Mouse (Mus musculus): ENCODE results near the gene Nav2. TPM values are rescaled to one million over a fixed set of nuclear protein-coding genes. Genes with fewer than 3 reads are reported as not detected.

Gene Nav2
- total RNA-seq, 2 experiments from 2014 or later = 26.1 to 38.7 TPM

DNA sequence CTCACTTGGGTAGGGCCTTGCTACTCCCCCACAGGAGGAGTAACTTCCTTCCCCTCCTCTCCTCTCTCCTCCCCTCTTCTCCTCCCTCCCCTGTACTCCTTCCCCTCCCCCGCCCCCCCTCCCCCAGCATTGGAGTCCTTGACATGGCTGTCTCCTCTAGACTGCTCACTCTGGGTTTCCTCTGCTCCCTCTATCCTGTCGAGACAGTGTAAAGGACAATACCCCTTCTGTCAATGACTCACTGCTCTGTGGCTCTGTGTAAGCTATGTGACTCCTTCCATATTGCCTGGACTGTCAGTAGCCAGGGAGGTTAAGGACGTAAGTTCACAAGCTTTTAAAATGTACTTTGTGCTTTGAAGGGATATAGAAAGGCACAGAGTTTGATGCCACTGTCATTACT lies 460.5 kb downstream of the Nav2 start:
- no peak for ATAC-seq (replicated peaks; ENCODE audit: poor library complexity, severe bottlenecking)

DNA sequence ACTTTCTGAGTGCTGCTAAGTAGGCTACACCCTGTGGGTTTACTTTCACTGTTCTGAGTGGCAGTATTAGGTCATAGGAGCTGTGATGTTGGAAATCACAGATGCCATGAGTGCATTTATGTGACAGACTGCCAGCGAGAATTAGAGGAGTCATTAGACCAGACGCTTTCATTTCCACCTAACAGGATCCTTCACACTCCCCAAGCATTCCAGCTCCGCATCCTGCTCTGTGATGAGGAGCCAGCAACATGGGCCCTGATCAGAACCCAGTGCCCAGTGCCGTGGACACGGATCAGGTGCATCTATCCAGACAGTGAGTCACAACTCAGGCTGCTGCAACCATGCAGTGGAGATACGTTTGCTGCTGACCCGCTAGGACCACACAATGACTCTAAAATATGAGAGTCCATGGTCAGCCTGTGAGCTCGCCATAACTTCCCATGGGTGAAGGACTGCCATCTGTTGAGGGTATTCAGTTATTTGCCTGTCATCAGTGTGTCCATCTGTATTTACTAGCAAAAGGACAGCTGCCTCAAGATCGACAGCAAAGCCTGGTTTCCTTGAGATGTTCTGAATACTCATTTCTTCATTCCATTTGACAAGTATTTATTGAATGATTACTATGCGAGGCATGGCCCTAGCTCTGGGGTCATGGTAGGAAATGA lies 461.4 kb downstream of the Nav2 start:
- no peak for ATAC-seq (replicated peaks; ENCODE audit: poor library complexity, severe bottlenecking)

DNA sequence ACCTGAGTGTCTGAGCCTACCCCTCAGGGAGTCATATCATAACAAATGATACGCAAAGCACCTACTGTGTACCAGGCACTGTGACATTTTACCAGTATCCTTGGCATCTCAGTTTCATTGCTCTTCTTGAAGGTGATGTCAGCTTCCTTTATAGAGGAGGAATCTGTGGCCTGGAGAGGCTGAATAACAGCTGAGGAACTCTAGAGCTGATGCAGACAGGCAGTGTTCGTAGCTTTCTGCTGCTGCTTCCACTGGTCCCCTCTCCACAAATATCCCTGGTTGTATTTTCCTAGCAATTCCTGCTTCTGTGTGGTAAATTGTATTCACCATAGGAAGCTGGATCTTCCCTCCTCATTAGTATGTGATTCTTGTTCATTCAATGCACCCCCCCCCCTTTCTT lies 462.8 kb downstream of the Nav2 start:
- no peak for ATAC-seq (replicated peaks; ENCODE audit: poor library complexity, severe bottlenecking)

DNA sequence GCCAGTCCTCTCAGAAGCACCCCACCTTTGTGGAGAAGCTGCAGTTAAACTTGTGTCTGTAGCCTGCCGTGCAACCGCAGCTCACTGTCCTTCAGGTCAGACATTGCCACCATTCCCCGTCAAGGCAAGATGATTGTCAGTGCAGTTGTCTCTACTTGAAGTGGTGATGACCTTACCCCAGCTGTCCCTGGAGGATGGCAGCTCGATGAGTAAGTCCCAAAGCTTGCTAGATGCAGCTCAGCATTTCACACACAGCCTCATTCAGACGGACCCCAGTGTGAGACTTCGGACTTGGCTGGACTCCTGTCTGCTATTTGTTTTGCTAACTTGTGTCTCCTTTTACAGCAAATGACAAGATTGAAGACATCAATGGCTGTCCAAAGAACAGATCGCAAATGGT lies 463.5 kb downstream of the Nav2 start:
- ATAC-seq (replicated peaks; ENCODE audit: poor library complexity, severe bottlenecking) = no peak

DNA sequence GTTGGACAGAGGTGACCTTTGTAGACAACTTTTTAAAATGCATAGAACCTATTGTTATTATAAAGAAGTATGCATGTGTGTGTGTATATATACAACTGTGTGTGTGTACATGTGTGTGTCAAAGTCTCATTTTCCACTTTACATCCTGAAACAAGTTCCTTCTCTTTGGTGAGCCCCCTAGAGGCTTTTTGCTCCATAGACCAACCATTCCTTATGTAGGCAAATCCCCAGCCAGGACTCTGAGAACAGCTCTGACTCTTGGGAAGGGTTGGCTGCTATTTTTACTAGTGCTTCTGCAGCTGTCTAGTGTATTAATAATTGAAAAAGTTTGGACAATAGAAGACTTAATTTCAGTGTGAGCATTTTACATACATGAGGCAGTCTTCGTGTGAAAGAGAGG lies 464.7 kb downstream of the Nav2 start:
- no peak for ATAC-seq (replicated peaks; ENCODE audit: poor library complexity, severe bottlenecking)

DNA sequence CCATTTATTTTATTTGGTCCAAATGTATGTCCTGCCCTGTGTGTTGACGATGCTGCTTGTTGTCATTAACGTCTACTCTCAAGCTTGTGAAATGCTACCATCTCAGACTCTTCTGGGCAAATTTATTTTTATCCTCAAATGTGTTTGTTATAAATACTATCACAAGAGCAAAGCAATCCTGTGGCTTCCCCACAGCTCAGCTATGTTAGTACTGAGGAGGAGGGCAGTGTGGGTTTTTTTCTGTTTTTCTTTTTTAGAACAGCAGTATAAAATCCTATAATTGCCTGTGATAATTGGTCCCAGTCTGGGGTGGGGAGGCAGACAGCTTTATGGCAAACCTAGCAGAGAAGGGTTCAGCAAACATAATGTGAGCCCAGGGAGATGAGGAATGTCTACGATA lies 465.1 kb downstream of the Nav2 start:
- no peak for ATAC-seq (replicated peaks; ENCODE audit: poor library complexity, severe bottlenecking)

DNA sequence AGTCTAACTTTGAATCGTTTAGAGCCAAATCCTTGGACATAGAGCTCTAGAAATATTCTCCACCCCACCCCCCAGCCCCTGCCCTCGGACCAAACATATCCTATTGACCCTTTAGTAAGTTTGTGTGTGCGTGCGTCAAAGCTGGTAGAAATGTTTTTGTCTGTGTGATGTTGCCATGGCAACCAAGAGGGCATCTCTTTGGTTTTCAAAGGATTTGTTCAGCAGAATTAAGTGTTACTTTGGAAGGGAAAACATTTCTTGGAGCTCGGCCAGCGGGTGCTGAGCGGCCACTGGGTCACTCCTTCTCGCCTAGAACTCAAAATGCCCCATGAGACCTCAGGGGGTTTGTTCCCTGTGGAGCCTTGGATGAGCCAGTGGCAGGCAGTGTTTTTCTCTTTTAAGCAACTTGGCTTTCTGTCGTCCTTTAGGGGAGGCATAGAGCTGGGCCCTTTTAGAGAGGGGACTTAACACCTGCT lies 467.0 kb downstream of the Nav2 start:
- ATAC-seq (replicated peaks; ENCODE audit: poor library complexity, severe bottlenecking) = no peak

DNA sequence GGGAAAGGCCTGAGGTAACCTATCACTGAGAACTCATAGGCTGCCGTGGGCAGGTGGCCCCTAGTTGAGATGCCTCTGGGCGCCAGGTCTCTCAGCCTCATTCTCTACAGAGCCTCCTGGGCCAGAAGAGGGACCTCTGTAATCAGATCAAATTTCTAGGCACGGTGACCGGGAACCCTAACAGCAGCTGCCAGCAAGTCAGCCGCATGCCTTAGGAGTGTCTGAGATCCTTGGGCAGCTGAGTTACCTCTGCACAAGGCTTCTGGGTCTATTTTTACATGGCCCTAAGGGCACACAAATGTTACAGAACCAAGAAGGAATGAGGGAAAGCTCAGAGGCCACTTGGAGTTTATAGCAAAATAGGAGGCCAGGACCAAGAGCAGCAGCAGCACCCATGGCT lies 470.1 kb downstream of the Nav2 start:
- no peak for ATAC-seq (replicated peaks; ENCODE audit: poor library complexity, severe bottlenecking)

DNA sequence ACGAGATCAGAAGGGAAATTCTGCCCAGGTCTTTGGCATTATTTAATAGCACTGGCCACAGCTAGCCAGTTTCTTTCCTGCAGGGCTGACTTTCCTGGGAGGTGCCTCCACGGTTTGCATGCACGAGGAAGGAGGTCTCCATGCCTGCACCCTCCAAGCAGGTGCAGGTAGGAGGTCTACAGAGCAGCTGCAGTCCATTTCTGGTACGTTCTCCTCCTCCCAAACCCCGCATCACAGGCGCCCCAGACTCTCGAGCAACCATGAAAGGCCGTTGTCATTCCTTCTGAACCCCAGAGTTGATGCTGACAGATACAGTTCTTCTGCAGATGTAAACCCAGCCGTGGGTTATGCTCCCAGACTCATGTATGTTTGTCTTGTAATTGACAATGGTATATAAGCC lies 472.4 kb downstream of the Nav2 start:
- no peak for ATAC-seq (replicated peaks; ENCODE audit: poor library complexity, severe bottlenecking)

DNA sequence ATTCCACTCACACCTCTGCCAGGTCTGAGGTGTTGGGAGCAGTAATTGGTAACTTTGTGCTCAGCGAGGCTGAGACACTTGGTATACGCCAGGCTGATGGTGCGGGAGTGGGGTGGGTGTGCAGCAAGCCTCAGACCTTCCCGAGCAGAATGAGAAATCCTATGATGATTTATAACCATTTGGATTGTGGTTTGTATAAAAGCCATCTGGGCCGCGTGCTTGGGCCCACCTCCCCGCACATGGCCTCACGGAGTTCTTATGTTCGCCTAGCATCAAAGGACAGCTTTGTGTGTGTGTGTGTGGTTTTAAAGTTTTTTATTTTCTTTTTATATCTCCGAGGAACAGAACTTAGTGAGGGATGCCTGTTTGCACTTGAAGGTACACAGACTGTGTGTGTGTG lies 474.4 kb downstream of the Nav2 start:
- ATAC-seq (replicated peaks; ENCODE audit: poor library complexity, severe bottlenecking) = no peak

DNA sequence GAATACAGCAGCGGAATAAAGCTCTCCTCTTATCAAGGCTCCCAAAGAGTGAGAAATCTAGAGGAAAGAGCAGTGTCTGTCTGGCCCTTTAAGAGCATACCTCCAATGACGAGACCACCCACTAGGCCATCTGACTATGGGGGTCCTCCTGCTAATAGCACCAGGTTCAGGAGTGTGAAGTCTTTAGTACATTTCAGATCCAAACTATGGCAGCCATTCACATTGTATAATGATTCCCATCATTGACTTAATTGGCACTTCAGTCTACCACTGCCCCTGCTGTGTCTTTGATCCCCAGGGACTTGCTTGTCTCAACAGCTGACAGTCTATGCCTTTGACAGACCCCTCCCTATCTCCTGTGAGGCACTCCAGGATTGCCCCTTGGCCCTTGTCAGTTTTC lies 479.6 kb downstream of the Nav2 start:
- no peak for ATAC-seq (replicated peaks; ENCODE audit: poor library complexity, severe bottlenecking)

DNA sequence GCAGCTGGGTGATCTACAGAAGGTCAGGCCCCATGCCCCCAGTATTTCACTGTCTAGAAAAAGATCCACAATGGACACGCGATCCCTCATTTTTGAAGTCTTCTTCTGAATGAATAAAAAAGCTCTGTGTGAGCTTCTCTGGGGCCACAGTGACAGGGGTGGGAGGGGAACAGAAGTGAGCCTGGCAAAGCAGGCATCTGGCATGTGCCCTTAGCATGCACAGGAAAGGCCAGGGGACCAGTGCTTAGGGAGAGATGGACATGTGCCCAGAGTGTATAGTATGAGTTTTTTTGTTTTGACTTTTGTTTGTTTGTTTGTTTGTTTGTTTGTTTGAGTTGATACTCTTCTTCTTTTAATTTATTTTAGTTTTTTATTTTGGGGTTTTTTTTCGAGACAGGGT lies 481.8 kb downstream of the Nav2 start:
- no peak for ATAC-seq (replicated peaks; ENCODE audit: poor library complexity, severe bottlenecking)

DNA sequence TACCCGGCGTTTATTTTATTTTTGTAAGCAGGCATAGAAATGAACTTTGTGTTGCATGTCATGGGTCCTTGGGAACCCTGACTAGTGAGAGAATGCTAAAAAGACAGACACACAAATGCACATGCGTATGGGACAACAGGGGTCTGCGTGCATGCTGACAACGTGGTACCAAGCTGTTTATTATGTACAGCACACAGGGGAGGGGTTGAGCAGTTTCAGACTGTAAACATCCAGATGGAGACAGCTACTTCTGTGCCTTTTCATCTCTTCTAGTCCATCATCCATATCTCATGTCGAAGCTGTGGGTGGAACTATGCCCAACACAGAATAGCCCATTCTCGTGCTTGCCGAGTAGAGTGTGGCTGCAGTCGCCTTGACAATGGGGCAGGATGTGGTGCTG lies 482.3 kb downstream of the Nav2 start:
- ATAC-seq (replicated peaks; ENCODE audit: poor library complexity, severe bottlenecking) = no peak

DNA sequence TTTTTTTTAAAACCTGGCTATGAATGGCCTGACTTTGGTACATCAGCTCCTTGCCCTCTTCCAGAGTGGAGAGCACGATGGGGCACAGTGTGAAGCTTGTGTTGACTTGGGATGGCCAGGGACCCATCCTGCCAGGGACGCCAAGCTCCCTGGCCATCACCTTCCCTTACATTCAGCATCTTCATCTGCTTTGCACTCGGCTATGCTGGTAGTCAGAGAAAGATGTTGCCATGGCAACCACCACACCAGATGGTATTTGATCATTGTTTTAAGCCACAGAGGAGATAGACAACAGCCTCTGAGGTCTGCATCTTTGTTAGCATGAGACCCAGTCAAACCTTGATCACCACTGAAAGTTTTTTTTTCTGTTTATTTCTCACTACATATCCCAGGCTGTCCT lies 483.7 kb downstream of the Nav2 start:
- ATAC-seq (replicated peaks; ENCODE audit: poor library complexity, severe bottlenecking) = no peak

DNA sequence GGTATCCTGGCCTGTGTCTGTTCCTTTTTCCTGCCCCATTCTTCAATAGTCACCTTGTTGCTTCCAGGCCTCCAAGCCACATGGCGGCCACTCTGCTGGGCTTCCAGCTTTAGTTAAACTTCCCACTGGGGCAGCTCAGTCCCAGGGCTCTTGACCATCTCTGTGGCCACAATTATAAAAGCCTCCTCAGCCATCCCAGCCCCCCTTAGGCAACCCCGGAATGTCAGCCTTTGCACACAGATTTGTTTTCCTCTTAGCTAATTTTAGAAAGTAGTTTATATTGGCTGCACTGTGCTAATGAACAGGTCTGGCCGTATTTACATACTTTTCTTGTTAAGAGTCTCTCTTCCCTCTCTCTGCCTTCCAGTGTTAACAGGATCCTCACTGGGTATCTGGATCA lies 484.3 kb downstream of the Nav2 start:
- ATAC-seq (replicated peaks; ENCODE audit: poor library complexity, severe bottlenecking) = no peak

DNA sequence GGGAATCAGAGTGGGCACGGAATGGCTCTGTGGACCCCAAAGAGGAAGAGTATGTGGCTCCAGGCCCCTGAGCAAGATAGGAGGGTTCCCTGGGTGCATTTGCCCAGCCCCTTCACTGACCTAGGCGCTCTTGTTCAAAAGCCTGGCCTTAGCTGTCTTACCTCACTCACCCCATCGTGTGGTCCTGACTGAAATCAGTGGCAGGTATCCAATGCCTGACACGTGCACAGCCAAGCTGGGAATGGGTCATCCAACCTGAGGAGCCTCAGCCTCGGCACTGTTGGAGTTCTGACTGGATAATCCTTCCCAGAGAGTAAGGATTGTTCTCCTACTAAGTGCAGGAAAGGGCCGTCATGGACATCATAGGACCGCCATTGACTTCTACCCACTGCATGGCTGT lies 485.3 kb downstream of the Nav2 start:
- ATAC-seq (replicated peaks; ENCODE audit: poor library complexity, severe bottlenecking) = no peak

DNA sequence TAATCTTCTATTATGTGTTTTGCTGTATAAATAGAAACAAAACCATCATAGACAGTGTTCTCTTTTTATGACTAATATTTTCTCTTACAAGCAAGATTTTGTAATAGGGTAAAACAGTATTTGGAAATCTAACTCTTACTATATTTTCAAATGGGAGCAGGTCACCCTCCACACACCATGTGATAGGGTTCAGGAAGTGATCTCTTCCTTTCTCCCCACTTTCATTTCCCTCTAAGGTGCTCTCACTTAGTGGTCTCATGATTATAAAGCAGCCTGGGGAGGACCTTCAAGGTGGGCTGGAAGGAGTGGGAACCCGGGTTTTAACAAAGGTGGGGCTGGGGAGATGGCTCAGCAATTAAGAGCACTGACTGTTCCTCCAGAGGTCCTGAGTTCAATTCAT lies 487.7 kb downstream of the Nav2 start:
- peak; percentile 63 for ATAC-seq (replicated peaks; ENCODE audit: poor library complexity, severe bottlenecking)

DNA sequence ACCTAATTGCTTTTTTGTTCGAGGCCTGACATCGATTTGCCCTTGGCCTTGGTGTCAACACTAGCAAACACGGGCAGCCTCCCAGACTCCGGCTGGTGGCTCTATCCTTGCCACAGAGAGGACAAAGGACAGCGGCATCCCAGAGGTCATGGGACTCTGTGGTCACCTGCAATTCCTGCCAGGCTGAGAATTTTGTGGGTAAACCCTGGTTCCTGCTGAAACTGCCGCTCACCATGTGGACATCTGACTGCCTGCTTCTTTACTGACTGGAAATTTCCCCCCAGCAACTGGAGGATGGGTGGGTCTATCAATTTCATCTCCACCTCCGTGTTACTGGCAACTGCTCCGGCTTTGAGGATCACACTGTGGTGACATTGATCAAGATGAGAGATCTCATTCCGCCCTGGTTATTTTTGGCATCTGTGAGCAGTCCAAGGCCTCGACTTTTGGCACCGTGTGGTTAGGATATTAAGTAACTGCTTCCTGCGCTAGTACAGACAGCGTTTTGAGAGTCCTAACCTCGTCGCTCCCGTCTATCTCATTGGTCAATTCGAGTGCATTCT lies 489.0 kb downstream of the Nav2 start:
- ATAC-seq (replicated peaks; ENCODE audit: poor library complexity, severe bottlenecking) = peak; percentile 71

DNA sequence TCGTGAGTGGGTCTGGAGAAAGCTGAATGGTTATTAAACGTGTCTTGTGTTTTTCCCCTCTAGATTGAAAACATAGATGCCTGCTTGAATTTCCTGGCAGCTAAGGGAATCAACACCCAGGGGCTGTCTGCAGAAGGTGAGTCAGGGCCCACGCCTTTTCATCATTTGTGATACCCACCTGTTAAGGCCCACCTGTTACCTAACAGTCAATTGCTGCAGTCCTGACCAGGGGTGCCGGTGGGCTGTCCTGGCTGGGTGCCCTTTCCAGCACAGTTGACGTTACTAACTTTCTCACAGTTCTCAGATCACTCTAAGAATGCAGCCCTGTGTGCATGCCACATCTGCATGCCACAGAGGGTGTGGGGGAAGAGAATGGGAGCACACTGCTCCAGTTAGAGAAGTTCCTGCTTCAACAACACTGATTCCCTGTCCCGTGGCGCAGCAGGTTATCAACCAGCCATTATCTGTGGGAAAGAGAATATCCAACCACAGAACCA lies 489.6 kb downstream of the Nav2 start:
- ATAC-seq (replicated peaks; ENCODE audit: poor library complexity, severe bottlenecking) = peak; percentile 1; the same call in 1 of the 2 replicates

DNA sequence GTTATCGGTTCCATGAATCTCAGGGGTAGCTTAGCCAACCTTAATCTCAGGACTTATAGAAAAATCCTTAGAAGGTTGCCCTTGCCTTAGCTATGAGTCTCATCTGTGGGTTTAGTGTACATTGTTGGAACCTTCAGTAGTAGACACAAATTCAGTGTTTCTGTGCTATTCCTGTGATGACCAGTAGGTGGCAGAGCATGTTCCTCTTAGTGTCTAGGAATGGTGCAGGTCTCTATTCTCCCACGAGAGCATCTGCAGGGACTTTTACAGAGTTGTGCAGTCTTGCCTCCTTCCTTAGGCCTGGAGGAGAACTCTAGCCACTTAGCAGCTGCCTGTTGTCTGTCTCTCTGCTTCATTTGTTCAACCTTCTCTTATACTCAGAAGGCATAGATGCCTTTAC lies 490.8 kb downstream of the Nav2 start:
- peak; percentile 20 for ATAC-seq (replicated peaks; ENCODE audit: poor library complexity, severe bottlenecking)

DNA sequence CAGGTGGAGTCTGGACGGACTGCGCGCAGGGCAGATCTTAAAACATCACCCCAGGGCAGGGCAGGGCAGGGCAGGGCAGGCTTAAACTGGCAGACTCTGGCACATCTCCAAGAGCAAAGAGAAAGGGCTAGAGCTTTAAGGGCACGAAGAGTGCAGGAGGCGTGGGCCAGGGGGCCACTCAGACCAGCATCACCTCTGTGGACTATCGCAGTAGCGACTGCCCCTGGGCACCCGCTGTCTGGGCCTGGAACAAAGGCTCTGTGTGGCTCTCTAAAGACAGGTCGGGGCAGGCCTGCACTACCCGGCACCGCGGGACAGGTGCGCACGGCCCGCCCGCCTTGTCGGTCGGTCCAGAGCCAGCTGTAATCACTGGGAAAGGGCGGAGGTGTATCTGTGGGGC lies 491.9 kb downstream of the Nav2 start:
- no peak for ATAC-seq (replicated peaks; ENCODE audit: poor library complexity, severe bottlenecking)

DNA sequence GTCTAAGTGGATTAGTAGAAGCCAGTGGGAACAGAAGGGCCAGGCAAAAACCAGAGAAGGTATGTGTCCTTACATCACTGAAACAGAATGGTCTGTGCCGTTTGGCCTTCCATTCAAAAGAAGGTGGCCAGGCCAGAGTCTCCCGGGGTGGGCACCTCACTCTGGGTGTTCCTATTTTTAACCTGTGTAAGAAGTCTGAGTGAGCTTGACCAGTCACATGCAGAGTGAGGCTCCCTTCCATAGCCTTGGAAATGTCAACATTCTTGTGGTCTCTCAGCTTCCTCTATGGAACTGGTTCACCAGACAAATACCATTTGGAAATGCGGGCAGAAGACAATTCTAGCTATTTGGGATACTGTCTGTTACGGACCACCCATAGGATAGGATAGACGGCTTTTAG lies 494.0 kb downstream of the Nav2 start:
- ATAC-seq (replicated peaks; ENCODE audit: poor library complexity, severe bottlenecking) = peak; percentile 26

All from granulocyte monocyte progenitor cell, adult 5-6 weeks (primary cell).